Mouse (Mus musculus): ENCODE results near the gene Tbrg1.

DNA sequence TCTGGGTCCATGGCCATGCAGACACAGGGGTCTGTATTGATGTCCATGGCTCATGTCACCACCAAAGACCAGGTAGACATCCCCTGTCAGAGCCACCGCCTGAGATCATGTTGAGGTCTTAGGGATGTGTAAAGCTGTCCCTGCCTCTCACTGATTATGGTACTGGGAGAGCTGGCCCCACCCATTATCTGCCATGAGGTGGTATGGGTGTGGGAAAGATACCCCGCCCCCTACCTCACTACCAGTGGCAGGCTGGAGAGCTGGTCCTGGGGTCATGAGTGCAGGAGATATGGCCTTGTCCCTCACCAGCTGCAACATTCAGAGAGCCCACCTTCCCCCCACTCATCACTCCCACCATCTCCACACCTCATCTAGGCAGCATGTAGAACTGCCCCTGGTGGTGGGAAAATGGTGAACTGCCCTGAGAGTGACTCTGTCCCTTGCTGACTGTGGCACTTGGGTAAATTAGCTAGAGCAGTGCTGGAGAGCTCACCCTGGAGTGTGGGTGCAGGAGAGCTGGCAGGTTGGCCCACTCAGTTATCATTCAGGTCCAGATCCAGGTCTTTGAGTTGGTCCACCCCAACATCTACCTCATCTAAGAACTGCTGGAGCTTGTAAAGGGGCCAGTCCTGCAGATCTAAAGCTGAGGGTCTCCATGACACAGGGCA is 56.4 kb downstream of the Tbrg1 start:
- TF ChIP-seq MAFK (IDR thresholded peaks at IDR 0.05; ENCODE audit: insufficient read depth, low read depth, low read length) (no peak), HCFC1 (IDR thresholded peaks at IDR 0.05; ENCODE audit: borderline replicate concordance, insufficient read depth, low read length) (no peak), ZC3H11A (IDR thresholded peaks at IDR 0.05; ENCODE audit: borderline replicate concordance, low read depth, low read length) (no peak), ZNF384 (IDR thresholded peaks at IDR 0.05; ENCODE audit: low read depth, low read length) (no peak)

Data from ES-E14 (cell line).